ENCODE assay signal across 13 mouse cellular contexts in the genomic region with DNA sequence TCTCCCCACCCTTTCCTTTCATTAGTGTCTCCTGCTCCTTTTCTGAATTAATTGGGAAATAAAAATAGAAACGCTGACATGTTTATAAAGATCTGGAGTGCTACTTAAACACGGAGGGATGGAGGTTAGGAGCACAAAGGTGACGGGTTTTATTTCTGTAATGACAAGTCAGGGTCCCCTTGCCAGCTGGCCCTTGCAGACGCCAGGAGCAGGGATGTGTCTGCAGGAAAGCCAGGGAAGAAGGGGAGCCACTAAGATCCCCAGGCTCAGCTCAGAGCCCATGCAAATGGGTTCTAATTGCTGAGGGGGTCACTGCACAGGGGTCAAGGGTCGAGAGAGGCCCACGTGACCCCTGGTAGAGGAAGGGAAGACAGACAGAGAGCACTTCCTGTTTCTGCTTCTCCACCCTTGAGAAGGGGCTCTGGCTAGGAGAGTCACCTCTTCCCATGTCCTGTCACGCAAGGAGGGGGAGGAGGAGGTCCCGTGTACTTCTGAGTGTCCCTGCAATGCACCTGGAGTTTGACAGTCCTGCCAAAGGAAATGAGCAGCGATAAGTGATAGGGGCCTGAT. TPM values are rescaled to one million over a fixed set of nuclear protein-coding genes. Genes with fewer than 3 reads are reported as not detected.
DNase-seq lines count a peak whose midpoint lies in the region; ATAC-seq and TF ChIP-seq lines count a peak whose summit lies in the region.
"Had no signal": no experiment of that assay in that cellular context is flagged by ENCODE, and none has a peak within 500 bp of the region (broad histone marks: within the 10 kb centered on the region; RNA-seq: fewer than 3 reads in every experiment).

No protein-coding gene starts in this region.

- H3K27ac ChIP-seq in lung, postnatal 0 days (ENCODE audit: low read length): no peak overlapping the region
- peak overlapping the region; percentile 24; the same call in 1 of the 2 replicates for H3K27ac ChIP-seq in embryonic facial prominence, embryonic 10.5 days (replicated peaks)
- no peak overlapping the region for H3K27ac ChIP-seq in layer of hippocampus, adult 2 months
- H3K27ac ChIP-seq: forebrain, embryonic 13.5 days; liver, embryonic 15.5 days had no signal

- DNase-seq in heart, adult 11 months: peak; percentile 90
- DNase-seq in heart, postnatal 4 days: no peak
- peak; percentile 15 for DNase-seq in lung, postnatal 0 days (ENCODE audit: low spot score)
- DNase-seq in lung, postnatal 14 days: no peak
- peak; percentile 28 for DNase-seq in embryonic facial prominence, embryonic 10.5 days (ENCODE audit: low spot score)
- no peak for DNase-seq in layer of hippocampus, adult 2 months (ENCODE audit: low spot score in 2 of 2)
- DNase-seq: layer of hippocampus, adult 9-11 months; lung, postnatal 4 days had no signal

- H3K4me1 ChIP-seq in lung, postnatal 0 days (ENCODE audit: insufficient read depth, low read depth, low read length): no peaks in the 10 kb centered on the region; the same call in 1 of the 2 replicates
- H3K4me1 ChIP-seq in embryonic facial prominence, embryonic 10.5 days: peaks cover 53% of the 10 kb centered on the region

- no peak for TF ChIP-seq CTCF in lung, postnatal 0 days (IDR thresholded peaks at IDR 0.05)
- no peak for TF ChIP-seq CTCF in layer of hippocampus, adult 2 months (conservative IDR thresholded peaks at IDR 0.05)

- no peak for TF ChIP-seq EP300 in lung, postnatal 0 days (IDR thresholded peaks at IDR 0.05)

- no peak overlapping the region for H3K4me2 ChIP-seq in lung, postnatal 0 days (replicated peaks; ENCODE audit: low read depth, low read length)
- H3K4me2 ChIP-seq: forebrain, embryonic 13.5 days; liver, embryonic 15.5 days had no signal

- H3K4me3 ChIP-seq in lung, postnatal 0 days (ENCODE audit: low read depth, low read length): no peak overlapping the region
- H3K4me3 ChIP-seq in embryonic facial prominence, embryonic 10.5 days: no peak overlapping the region
- H3K4me3 ChIP-seq in layer of hippocampus, adult 2 months: no peak overlapping the region
- H3K4me3 ChIP-seq: forebrain, embryonic 13.5 days; liver, embryonic 15.5 days had no signal

- H3K27me3 ChIP-seq in lung, postnatal 0 days (replicated peaks; ENCODE audit: insufficient read depth, low read length): no peaks in the 10 kb centered on the region
- no peaks in the 10 kb centered on the region for H3K27me3 ChIP-seq in embryonic facial prominence, embryonic 10.5 days (replicated peaks; ENCODE audit: low read depth, poor library complexity, severe bottlenecking)
- H3K27me3 ChIP-seq: forebrain, embryonic 13.5 days; liver, embryonic 15.5 days; Patski had no signal

- no peaks in the 10 kb centered on the region for H3K9me3 ChIP-seq in lung, postnatal 0 days (ENCODE audit: low read length)
- H3K9me3 ChIP-seq in embryonic facial prominence, embryonic 10.5 days: 0 out of 2 replicates have a peak, but pooled peaks cover 3% of the 10 kb centered on the region
- H3K9me3 ChIP-seq: forebrain, embryonic 13.5 days; liver, embryonic 15.5 days had no signal

- no peak for ATAC-seq in lung, postnatal 0 days
- ATAC-seq in megakaryocyte progenitor cell, adult 5-6 weeks (replicated peaks; ENCODE audit: poor library complexity): peak; percentile 18; the same call in 1 of the 2 replicates
- ATAC-seq: forebrain, embryonic 13.5 days; inflammation-experienced regulatory T-cells, adult 6 months; Patski had no signal

- 45% methylated on average over 9 of the region's 9 CpGs for WGBS in lung, postnatal 0 days
- WGBS in embryonic facial prominence, embryonic 10.5 days: 51% methylated on average over 9 of the region's 9 CpGs

- H3K36me3 ChIP-seq in lung, postnatal 0 days (ENCODE audit: insufficient read depth, low read length): no peaks in the 10 kb centered on the region
- peaks cover 7% of the 10 kb centered on the region; the same call in 1 of the 2 replicates for H3K36me3 ChIP-seq in embryonic facial prominence, embryonic 10.5 days (replicated peaks)
- H3K36me3 ChIP-seq: liver, embryonic 15.5 days had no signal

- no peak overlapping the region for H3K9ac ChIP-seq in lung, postnatal 0 days (replicated peaks; ENCODE audit: low read depth)
- H3K9ac ChIP-seq: forebrain, embryonic 13.5 days; liver, embryonic 15.5 days had no signal

RNA-seq across cellular contexts. Expression of a gene that starts 36.7 kb away (rescaled TPM):
- total RNA-seq in heart, postnatal 4 days (2021): 100 to 1,000 TPM; 113 to 131 TPM
- 91.0 and 94.3 TPM in 2 replicates for polyA plus RNA-seq in lung, postnatal 0 days (2015; fragmentation: Nextera tagmentation; extraction: Ambion mirVana)
- 64.7 and 65.3 TPM in 2 replicates for polyA plus RNA-seq in embryonic facial prominence, embryonic 10.5 days (2016; fragmentation: Nextera tagmentation; extraction: Ambion mirVana)
- total RNA-seq in megakaryocyte progenitor cell, adult 5-6 weeks (2015): 45.5 and 55.2 TPM in 2 replicates
- total RNA-seq in megakaryocyte progenitor cell, adult 5-6 weeks (2017): 17.7 and 21.6 TPM in 2 replicates
- total RNA-seq in layer of hippocampus, adult 2 months (2021): 10 to 100 TPM; 45.9 to 53.7 TPM

Comparison
In these comparisons a context has a peak if more than half of its experiments do, and no peak if none do; other contexts are left out.
1. DNase-seq: peak in heart, adult 11 months (single experiment), lung, postnatal 0 days (single experiment) and embryonic facial prominence, embryonic 10.5 days (single experiment); none in heart, postnatal 4 days (single experiment), lung, postnatal 14 days (single experiment) and layer of hippocampus, adult 2 months (0 of 2).